Mouse (Mus musculus): Measurements from ENCODE around the gene Olfr979. TPM values are rescaled to one million over a fixed set of nuclear protein-coding genes. Genes with fewer than 3 reads are reported as not detected.

Olfr979 gene
- not detected for polyA plus RNA-seq (2017; shearing (Covaris generic))

DNA sequence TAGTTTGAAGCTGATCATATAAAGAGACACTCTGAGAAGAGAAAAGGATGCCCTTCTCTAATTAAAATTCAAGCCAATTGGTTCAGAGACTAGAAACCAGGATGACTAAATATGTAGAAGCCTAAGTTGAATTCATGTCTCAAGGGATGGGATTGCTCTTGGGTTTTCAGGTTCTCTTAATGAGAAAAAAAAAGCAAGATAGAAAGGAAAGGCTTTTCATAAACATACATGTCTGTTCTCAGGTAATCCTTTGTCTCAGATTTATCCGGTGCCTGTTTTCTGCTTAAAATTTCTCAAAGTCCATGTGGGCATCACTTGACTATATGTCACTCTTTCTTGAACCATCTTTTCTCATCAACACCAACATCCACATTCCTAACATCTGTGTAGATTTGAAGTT lies at the start of gene Olfr979:
Olfr979 (minus strand) TSS at position 101 of the 400 bp plus-strand sequence.

DNA sequence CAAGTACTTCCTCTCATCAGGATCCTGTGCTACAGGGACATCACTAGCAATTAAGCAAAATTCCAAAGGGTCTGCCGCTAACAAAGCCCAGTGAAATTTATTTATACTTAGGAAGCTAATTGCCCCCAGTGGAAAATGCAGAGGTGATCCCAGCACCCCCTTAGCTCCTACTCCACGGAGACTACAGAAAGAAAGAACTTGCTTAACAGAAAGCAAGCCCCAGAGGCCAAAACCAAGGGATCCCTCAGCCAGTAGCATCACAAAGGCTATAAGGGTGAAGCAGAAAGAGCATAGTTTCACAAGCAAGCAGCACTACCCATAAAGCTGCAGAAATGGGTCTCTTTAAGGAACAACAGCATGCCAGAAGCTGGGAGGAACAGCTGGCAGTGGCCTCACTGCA lies 17.9 kb upstream of the Olfr979 start, which contains the start of gene Olfr981:
Olfr981 (plus strand) TSS at position 301 of the 400 bp plus-strand sequence.

DNA sequence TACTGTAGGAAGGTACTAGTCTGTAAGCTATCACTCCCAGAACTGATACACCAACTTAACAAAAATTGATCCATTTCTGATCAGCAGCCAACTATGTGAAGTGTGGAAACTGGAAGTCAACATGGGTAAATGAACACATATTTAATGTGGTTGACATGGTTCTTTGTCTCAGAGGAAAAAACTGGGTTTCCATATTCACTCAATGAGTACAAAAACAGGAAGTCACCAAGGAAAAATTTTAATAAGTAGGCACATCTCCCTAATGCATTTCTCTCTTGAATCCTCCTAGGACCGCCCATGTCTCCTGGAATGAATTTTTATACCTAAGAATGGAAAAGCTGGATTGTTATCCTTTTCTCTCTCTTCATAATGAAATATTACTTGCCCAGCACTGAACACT lies 6.2 kb upstream of the Olfr979 start, which contains the start of gene Olfr980:
Olfr980 (minus strand) TSS at position 101 of the 400 bp plus-strand sequence.

DNA sequence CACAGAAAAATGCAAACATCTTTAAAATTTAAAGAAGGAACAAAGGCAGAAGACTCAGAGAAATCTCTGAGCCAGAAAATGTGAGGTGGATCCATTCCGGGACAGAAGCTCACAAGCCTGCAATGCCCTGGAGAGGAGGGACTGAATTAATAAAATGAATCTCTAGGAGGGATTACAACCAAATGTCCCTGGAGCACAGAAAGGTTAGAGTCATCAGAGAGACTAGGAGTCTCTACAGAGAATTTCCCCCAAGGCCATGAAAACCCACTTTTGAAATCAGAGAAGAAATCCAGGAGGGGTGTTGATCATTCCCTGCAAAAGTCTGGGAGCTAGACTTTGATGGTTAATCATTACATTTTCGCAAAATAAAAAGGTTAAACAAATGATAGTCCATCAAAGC lies 11.5 kb downstream of the Olfr979 start, which contains the start of gene Olfr978:
Olfr978 (plus strand) TSS at position 301 of the 400 bp plus-strand sequence.

DNA sequence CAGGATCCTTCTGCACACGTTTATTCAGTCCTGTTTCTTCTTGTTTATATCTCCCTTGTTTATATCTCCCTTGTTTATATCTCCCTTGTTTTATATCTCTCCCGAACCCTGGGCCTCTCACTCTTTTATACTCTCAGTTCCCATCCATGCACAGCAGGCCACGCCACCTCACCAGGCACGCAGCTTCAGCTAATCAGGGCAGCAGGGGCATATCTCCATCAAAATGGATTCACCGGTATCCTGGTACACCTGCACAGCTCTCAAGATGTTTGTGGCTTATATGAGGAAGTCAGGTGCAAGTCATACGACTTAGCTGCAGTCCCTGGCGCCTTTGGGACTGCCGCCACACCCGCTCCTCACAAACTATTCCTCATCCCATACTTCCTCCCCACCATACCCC lies 42.2 kb downstream of the Olfr979 start, which contains the start of gene Olfr976:
Olfr976 (minus strand) TSS at position 101 of the 400 bp plus-strand sequence.

DNA sequence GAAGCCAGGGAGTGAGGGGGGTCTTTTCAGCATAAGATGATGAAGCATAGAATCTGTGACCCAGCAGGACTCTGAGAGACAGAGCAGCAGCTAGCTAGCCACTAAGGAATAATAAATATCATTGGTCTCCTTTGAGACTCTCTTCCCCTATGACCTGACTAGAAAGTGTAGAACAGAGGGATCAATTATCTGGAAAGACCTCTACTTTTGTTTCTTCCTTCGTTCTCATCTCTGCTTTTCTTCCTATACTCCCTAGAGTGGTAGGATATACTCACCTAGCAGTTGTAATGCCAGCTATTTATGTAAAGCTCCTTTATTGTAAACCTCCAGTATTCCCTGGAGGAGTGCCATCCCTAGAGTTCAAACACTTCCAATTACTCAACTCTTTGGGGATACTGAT lies 51.3 kb downstream of the Olfr979 start, which contains the start of gene Olfr975:
Olfr975 (minus strand) TSS at position 101 of the 400 bp plus-strand sequence.

Other genes with a start within 250 kb of the Olfr979 start
- under 1 TPM in 1 of 2 experiments, not detected in 1; 0.45 TPM for gene Olfr968, start 220.2 kb downstream of the Olfr979 start, polyA plus RNA-seq (2017; shearing (Covaris generic))
- gene Olfr969, start 212.5 kb downstream of the Olfr979 start, polyA plus RNA-seq (2017; shearing (Covaris generic)) = under 1 TPM in 1 of 2 experiments, not detected in 1; 0.39 TPM
- gene Olfr970, start 194.6 kb downstream of the Olfr979 start, polyA plus RNA-seq (2017; shearing (Covaris generic)) = not detected
- gene Olfr971, start 166.6 kb downstream of the Olfr979 start, polyA plus RNA-seq (2017; shearing (Covaris generic)) = under 1 TPM in 1 of 2 experiments, not detected in 1; 0.18 TPM
- gene Olfr972, start 137.0 kb downstream of the Olfr979 start, polyA plus RNA-seq (2017; shearing (Covaris generic)) = not detected
- gene Olfr229, start 96.1 kb downstream of the Olfr979 start, polyA plus RNA-seq (2017; shearing (Covaris generic)) = not detected
- under 1 TPM in 1 of 2 experiments, not detected in 1; 0.15 TPM for gene Olfr974, start 66.0 kb downstream of the Olfr979 start, polyA plus RNA-seq (2017; shearing (Covaris generic))
- gene Olfr975, start 51.4 kb downstream of the Olfr979 start, polyA plus RNA-seq (2017; shearing (Covaris generic)) = not detected
- gene Olfr976, start 42.3 kb downstream of the Olfr979 start, polyA plus RNA-seq (2017; shearing (Covaris generic)) = not detected
- under 1 TPM in 1 of 2 experiments, not detected in 1; 0.49 TPM for gene Olfr978, start 11.4 kb downstream of the Olfr979 start, polyA plus RNA-seq (2017; shearing (Covaris generic))
- not detected for gene Olfr980, start 6.1 kb upstream of the Olfr979 start, polyA plus RNA-seq (2017; shearing (Covaris generic))
- under 1 TPM in 1 of 2 experiments, not detected in 1; 0.15 TPM for gene Olfr981, start 18.0 kb upstream of the Olfr979 start, polyA plus RNA-seq (2017; shearing (Covaris generic))
- under 1 TPM; 0.05 to 0.10 TPM for gene Olfr982, start 70.4 kb upstream of the Olfr979 start, polyA plus RNA-seq (2017; shearing (Covaris generic))
- not detected for gene Olfr983, start 90.1 kb upstream of the Olfr979 start, polyA plus RNA-seq (2017; shearing (Covaris generic))
- under 1 TPM in 1 of 2 experiments, not detected in 1; 0.33 TPM for gene Olfr984, start 110.7 kb upstream of the Olfr979 start, polyA plus RNA-seq (2017; shearing (Covaris generic))
- not detected for gene Olfr985, start 126.7 kb upstream of the Olfr979 start, polyA plus RNA-seq (2017; shearing (Covaris generic))
- not detected for gene Tmem225, start 144.7 kb upstream of the Olfr979 start, polyA plus RNA-seq (2017; shearing (Covaris generic))
- gene Olfr986, start 177.5 kb upstream of the Olfr979 start, polyA plus RNA-seq (2017; shearing (Covaris generic)) = not detected
- 1 to 10 TPM; 1.6 to 3.1 TPM for gene Zfp202, start 188.9 kb upstream of the Olfr979 start, polyA plus RNA-seq (2017; shearing (Covaris generic))